Comparison of ENCODE assay signal across 23 mouse cellular contexts in genomic region chr11:120007496-120008080, GRCm38 (mm10). TPM values are rescaled to one million over a fixed set of nuclear protein-coding genes. Genes with fewer than 3 reads are reported as not detected.
DNase-seq lines count a peak whose midpoint lies in the region; ATAC-seq lines count a peak whose summit lies in the region.
"Had no signal": no experiment of that assay in that cellular context is flagged by ENCODE, and none has a peak within 500 bp of the region (broad histone marks: within the 10 kb centered on the region; RNA-seq: fewer than 3 reads in every experiment).

No protein-coding gene starts in this region.

- no peak overlapping the region for H3K4me3 ChIP-seq in heart, embryonic 12.5 days
- no peak overlapping the region for H3K4me3 ChIP-seq in heart, embryonic 10.5 days
- no peak overlapping the region for H3K4me3 ChIP-seq in kidney, embryonic 14.5 days (ENCODE audit: low read length)
- no peak overlapping the region for H3K4me3 ChIP-seq in forebrain, embryonic 12.5 days (replicated peaks)
- H3K4me3 ChIP-seq: embryonic facial prominence, embryonic 15.5 days; limb, embryonic 10.5 days; liver, embryonic 13.5 days; lung, embryonic 15.5 days; stomach, embryonic 15.5 days had no signal

- H3K4me1 ChIP-seq in heart, embryonic 12.5 days (replicated peaks): peaks cover 13% of the 10 kb centered on the region
- peaks cover 14% of the 10 kb centered on the region for H3K4me1 ChIP-seq in heart, embryonic 10.5 days
- H3K4me1 ChIP-seq in kidney, embryonic 14.5 days (ENCODE audit: control insufficient read depth, insufficient read depth, low read length): 0 out of 2 replicates have a peak, but pooled peaks cover 7% of the 10 kb centered on the region
- peaks cover 13% of the 10 kb centered on the region for H3K4me1 ChIP-seq in forebrain, embryonic 12.5 days
- H3K4me1 ChIP-seq: liver, embryonic 13.5 days had no signal

- no peaks in the 10 kb centered on the region for H3K9me3 ChIP-seq in heart, embryonic 12.5 days (replicated peaks)
- no peaks in the 10 kb centered on the region for H3K9me3 ChIP-seq in heart, embryonic 10.5 days
- H3K9me3 ChIP-seq in kidney, embryonic 14.5 days (ENCODE audit: control insufficient read depth, low read length): no peaks in the 10 kb centered on the region
- H3K9me3 ChIP-seq in forebrain, embryonic 12.5 days: no peaks in the 10 kb centered on the region
- H3K9me3 ChIP-seq: embryonic facial prominence, embryonic 15.5 days; limb, embryonic 10.5 days; liver, embryonic 13.5 days; lung, embryonic 15.5 days; stomach, embryonic 15.5 days had no signal

- H3K27ac ChIP-seq in heart, embryonic 12.5 days (ENCODE audit: poor library complexity, severe bottlenecking): no peak overlapping the region
- H3K27ac ChIP-seq in heart, embryonic 10.5 days: no peak overlapping the region
- no peak overlapping the region for H3K27ac ChIP-seq in kidney, embryonic 14.5 days (ENCODE audit: low read depth, low read length)
- H3K27ac ChIP-seq in forebrain, embryonic 12.5 days: no peak overlapping the region
- H3K27ac ChIP-seq: embryonic facial prominence, embryonic 15.5 days; limb, embryonic 10.5 days; liver, embryonic 13.5 days; lung, embryonic 15.5 days; stomach, embryonic 15.5 days had no signal

- ATAC-seq in heart, embryonic 12.5 days (ENCODE audit: insufficient number of reproducible peaks, low FRiP score): no peak
- ATAC-seq in kidney, embryonic 14.5 days (ENCODE audit: low FRiP score, low TSS enrichment): no peak
- ATAC-seq in forebrain, embryonic 12.5 days (ENCODE audit: low FRiP score): no peak
- ATAC-seq: forebrain, postnatal 0 days; inflammation-experienced regulatory T-cells, adult 6 months had no signal

- no peak overlapping the region for H3K4me2 ChIP-seq in heart, embryonic 12.5 days
- no peak overlapping the region for H3K4me2 ChIP-seq in kidney, embryonic 14.5 days (replicated peaks; ENCODE audit: low read depth, low read length)
- H3K4me2 ChIP-seq in forebrain, embryonic 12.5 days: no peak overlapping the region
- H3K4me2 ChIP-seq: embryonic facial prominence, embryonic 15.5 days; heart, embryonic 11.5 days; liver, embryonic 13.5 days; lung, embryonic 15.5 days; stomach, embryonic 15.5 days had no signal

- WGBS in heart, embryonic 12.5 days: 43% methylated on average over 4 of the region's 4 CpGs
- 55% methylated on average over 4 of the region's 4 CpGs for WGBS in heart, embryonic 10.5 days
- WGBS in kidney, embryonic 14.5 days: 46% methylated on average over 4 of the region's 4 CpGs
- WGBS in forebrain, embryonic 12.5 days: 75% methylated on average over 4 of the region's 4 CpGs

- H3K36me3 ChIP-seq in heart, embryonic 12.5 days: peaks cover 4% of the 10 kb centered on the region; the same call in 1 of the 2 replicates
- no peaks in the 10 kb centered on the region for H3K36me3 ChIP-seq in heart, embryonic 10.5 days
- H3K36me3 ChIP-seq in kidney, embryonic 14.5 days (ENCODE audit: control insufficient read depth, insufficient read depth, low read length): no peaks in the 10 kb centered on the region
- no peaks in the 10 kb centered on the region for H3K36me3 ChIP-seq in forebrain, embryonic 12.5 days (replicated peaks)
- H3K36me3 ChIP-seq: liver, embryonic 13.5 days; lung, embryonic 15.5 days; stomach, embryonic 15.5 days had no signal

- peak overlapping the region; percentile 6; the same call in 1 of the 2 replicates for H3K9ac ChIP-seq in heart, embryonic 12.5 days
- no peak overlapping the region for H3K9ac ChIP-seq in kidney, embryonic 14.5 days (ENCODE audit: low read depth, low read length)
- no peak overlapping the region for H3K9ac ChIP-seq in forebrain, embryonic 12.5 days
- H3K9ac ChIP-seq: embryonic facial prominence, embryonic 15.5 days; forebrain, postnatal 0 days; liver, embryonic 13.5 days; lung, embryonic 15.5 days; stomach, embryonic 15.5 days had no signal

- H3K27me3 ChIP-seq in heart, embryonic 12.5 days (replicated peaks): peaks cover 29% of the 10 kb centered on the region
- H3K27me3 ChIP-seq in heart, embryonic 10.5 days (ENCODE audit: insufficient read depth, poor library complexity, severe bottlenecking): peaks cover 51% of the 10 kb centered on the region
- H3K27me3 ChIP-seq in kidney, embryonic 14.5 days (ENCODE audit: control insufficient read depth, insufficient read depth, low read length): peaks cover 9% of the 10 kb centered on the region; the same call in 1 of the 2 replicates
- H3K27me3 ChIP-seq in forebrain, embryonic 12.5 days: peaks cover 15% of the 10 kb centered on the region; the same call in 1 of the 2 replicates
- H3K27me3 ChIP-seq: embryonic facial prominence, embryonic 15.5 days; stomach, embryonic 15.5 days had no signal

- no peak for DNase-seq in heart, embryonic 10.5 days (ENCODE audit: low spot score)
- peak; percentile 80 for DNase-seq in kidney, adult 18-20 months
- peak; percentile 79 to 84 for DNase-seq in kidney, adult 8-10 months
- peak; percentile 71 for DNase-seq in kidney, postnatal 10 days
- no peak for DNase-seq in thymus, postnatal 25 days
- DNase-seq: adrenal gland, postnatal 36 days; B cell, adult 2 months; embryo, embryonic 11 days; forebrain, postnatal 0 days; heart, postnatal 14 days; liver, embryonic 13.5 days; lung, postnatal 4 days; retina, postnatal 1 day; thymus, adult 2 months had no signal

RNA-seq across cellular contexts. Expression of gene Aatk, which starts 39.4 kb away (rescaled TPM):
- 0.63 and 0.92 TPM in 2 replicates for polyA plus RNA-seq in heart, embryonic 12.5 days (2016; fragmentation: Nextera tagmentation; extraction: Ambion mirVana)
- 0.51 and 0.58 TPM in 2 replicates for polyA plus RNA-seq in heart, embryonic 10.5 days (2016; fragmentation: Nextera tagmentation; extraction: Ambion mirVana)
- polyA plus RNA-seq in kidney, embryonic 14.5 days (2014; fragmentation: Nextera tagmentation; extraction: Ambion mirVana): 1.3 and 1.9 TPM in 2 replicates
- 6.1 and 7.6 TPM in 2 replicates for polyA plus RNA-seq in forebrain, embryonic 12.5 days (2016; fragmentation: Nextera tagmentation; extraction: Ambion mirVana)
- polyA plus RNA-seq: inflammation-experienced regulatory T-cells, adult 6 months had no signal

Comparison
In these comparisons a context has a peak if more than half of its experiments do, and no peak if none do; other contexts are left out.
1. DNase-seq: peak in kidney, adult 18-20 months (single experiment), kidney, adult 8-10 months (2 of 2) and kidney, postnatal 10 days (single experiment); none in heart, embryonic 10.5 days (single experiment) and thymus, postnatal 25 days (single experiment).